Mouse (Mus musculus) heart, postnatal 25 days (tissue): Measurements from ENCODE around the gene Cdk2ap2. TPM values are rescaled to one million over a fixed set of nuclear protein-coding genes. Genes with fewer than 3 reads are reported as not detected.

Experiments
- DNase-seq: peaks from one replicate; pipeline ENCODE4 v3.0.0; 2022; ENCODE audit warnings: low spot score
- intact Hi-C: fragments of 180-260 bp; cut with DNase I; formaldehyde crosslinking; loops from one replicate; pipeline ENCODE4 v1.15.1; 2025
- total RNA-seq, 2 experiments: library from RNA; stranded (reverse); gene quantifications; 2 replicates each; pipeline ENCODE4 v1.2.3; 2021

Gene Cdk2ap2
- total RNA-seq, 2 experiments from 2014 or later: 36.6 to 45.1 TPM

- no peak for DNase-seq
- intact Hi-C loops: no loop called here
These were observed 51.0 kb downstream of the Cdk2ap2 start for GRCm38 (mm10) chr19:4147782-4148490.

- peak; percentile 95 for DNase-seq
- intact Hi-C loops: no loop called here
These were observed 51.5 kb downstream of the Cdk2ap2 start, which contains the start of gene Coro1b for GRCm38 (mm10) chr19:4148491-4148806. Coro1b (plus strand) TSS chr19:4148619.

Other genes starting within 250 kb of the Cdk2ap2 start
- gene Chka, start 245.4 kb upstream of the Cdk2ap2 start, total RNA-seq: 10 to 100 TPM in 1 of 2 experiments, 1 to 10 TPM in 1; 9.5 to 13.0 TPM
- gene Tcirg1, start 190.0 kb upstream of the Cdk2ap2 start, total RNA-seq: 1 to 10 TPM; 8.9 to 9.8 TPM
- gene Ndufs8, start 184.4 kb upstream of the Cdk2ap2 start, total RNA-seq: 100 to 1,000 TPM; 538 TPM
- gene Aldh3b1, start 167.4 kb upstream of the Cdk2ap2 start, total RNA-seq: 1 to 10 TPM; 1.8 TPM
- 10 to 100 TPM; 19.0 to 20.3 TPM for gene Unc93b1, start 162.0 kb upstream of the Cdk2ap2 start, total RNA-seq
- gene Aldh3b3, start 138.5 kb upstream of the Cdk2ap2 start, total RNA-seq: 1 to 10 TPM in 1 of 2 experiments, under 1 TPM in 1; 0.60 to 1.1 TPM
- under 1 TPM; 0.14 to 0.23 TPM for gene Aldh3b2, start 124.9 kb upstream of the Cdk2ap2 start, total RNA-seq
- gene Acy3, start 110.6 kb upstream of the Cdk2ap2 start, total RNA-seq: 10 to 100 TPM; 20.3 to 21.5 TPM
- gene Tbx10, start 104.4 kb upstream of the Cdk2ap2 start, total RNA-seq: not detected
- 100 to 1,000 TPM; 109 to 118 TPM for gene Nudt8, start 96.6 kb upstream of the Cdk2ap2 start, total RNA-seq
- 1 to 10 TPM; 2.0 to 2.2 TPM for gene Gm49405, start 96.6 kb upstream of the Cdk2ap2 start, total RNA-seq
- gene Doc2g, start 93.9 kb upstream of the Cdk2ap2 start, total RNA-seq: 100 to 1,000 TPM; 148 to 152 TPM
- gene Ndufv1, start 84.4 kb upstream of the Cdk2ap2 start, total RNA-seq: 1,000 to 10,000 TPM; 1,136 to 1,167 TPM
- 100 to 1,000 TPM; 321 to 327 TPM for gene Gstp1, start 59.2 kb upstream of the Cdk2ap2 start, total RNA-seq
- gene Gstp2, start 51.2 kb upstream of the Cdk2ap2 start, total RNA-seq: 100 to 1,000 TPM in 1 of 2 experiments, 10 to 100 TPM in 1; 87.8 to 116 TPM
- not detected for gene Gstp3, start 37.6 kb upstream of the Cdk2ap2 start, total RNA-seq
- not detected for gene Cabp2, start 15.6 kb upstream of the Cdk2ap2 start, total RNA-seq
- 10 to 100 TPM; 20.8 to 22.1 TPM for gene Pitpnm1, start 2.8 kb downstream of the Cdk2ap2 start, total RNA-seq
- 10 to 100 TPM; 54.2 to 56.8 TPM for gene Aip, start 28.7 kb downstream of the Cdk2ap2 start, total RNA-seq
- gene Gpr152, start 42.6 kb downstream of the Cdk2ap2 start, total RNA-seq: not detected
- under 1 TPM in 1 of 2 experiments, not detected in 1; 0.31 TPM for gene Cabp4, start 46.9 kb downstream of the Cdk2ap2 start, total RNA-seq
- gene Coro1b, start 51.4 kb downstream of the Cdk2ap2 start, total RNA-seq: 10 to 100 TPM; 53.4 to 57.6 TPM
- gene Ptprcap, start 56.4 kb downstream of the Cdk2ap2 start, total RNA-seq: 1 to 10 TPM in 1 of 2 experiments, under 1 TPM in 1; 0.94 to 1.5 TPM
- 10 to 100 TPM; 16.5 to 16.8 TPM for gene Rps6kb2, start 66.2 kb downstream of the Cdk2ap2 start, total RNA-seq
- 10 to 100 TPM; 33.5 to 34.1 TPM for gene Carns1, start 78.3 kb downstream of the Cdk2ap2 start, total RNA-seq
- 1 to 10 TPM; 9.2 to 9.3 TPM for gene Tbc1d10c, start 94.1 kb downstream of the Cdk2ap2 start, total RNA-seq
- 100 to 1,000 TPM; 337 TPM for gene Ppp1ca, start 94.9 kb downstream of the Cdk2ap2 start, total RNA-seq
- gene Rad9a, start 104.5 kb downstream of the Cdk2ap2 start, total RNA-seq: 1 to 10 TPM; 5.3 to 5.8 TPM
- gene Clcf1, start 117.1 kb downstream of the Cdk2ap2 start, total RNA-seq: 1 to 10 TPM in 1 of 2 experiments, under 1 TPM in 1; 0.94 to 2.0 TPM
- not detected for gene AC109138.7, start 117.2 kb downstream of the Cdk2ap2 start, total RNA-seq
- 10 to 100 TPM in 1 of 2 experiments, 1 to 10 TPM in 1; 9.7 to 11.1 TPM for gene Pold4, start 134.7 kb downstream of the Cdk2ap2 start, total RNA-seq
- 1 to 10 TPM; 5.8 to 6.6 TPM for gene Ssh3, start 172.0 kb downstream of the Cdk2ap2 start, total RNA-seq
- gene Ankrd13d, start 186.0 kb downstream of the Cdk2ap2 start, total RNA-seq: 1 to 10 TPM; 1.2 to 1.5 TPM
- 10 to 100 TPM; 49.3 to 57.9 TPM for gene Grk2, start 209.0 kb downstream of the Cdk2ap2 start, total RNA-seq